Mouse (Mus musculus): ENCODE measurements at regions not wholly inside any gene's neighbourhood (a gene's known extent, or its start where the extent isn't known, plus 50 kb on each side); places are given as distances from the start of the nearest gene placed in this dataset.
"Not testable (repeated sequence)": the region's sequence is repeated elsewhere in the genome, so short reads cannot be mapped to it uniquely, and the experiment has no call there.

- DNase-seq (ENCODE audit: low read depth, low spot score): peak; percentile 35
Measured at GRCm38 (mm10) chrX:126693131-126693805, 122.4 kb downstream of the 4932411N23Rik start.

GRCm38 (mm10) chrX:126690828-126691227 is 124.8 kb downstream of the 4932411N23Rik start:
- not testable (repeated sequence) for DNase-seq (ENCODE audit: low read depth, low spot score)

GRCm38 (mm10) chrX:126685020-126685419 is 130.6 kb downstream of the 4932411N23Rik start:
- DNase-seq (ENCODE audit: low read depth, low spot score): not testable (repeated sequence)

- no peak for DNase-seq (ENCODE audit: low read depth, low spot score)
Measured at GRCm38 (mm10) chrX:126655737-126656136, 159.9 kb downstream of the 4932411N23Rik start.
